Comparison of ENCODE assay signal across 8 mouse cellular contexts in the genomic region with DNA sequence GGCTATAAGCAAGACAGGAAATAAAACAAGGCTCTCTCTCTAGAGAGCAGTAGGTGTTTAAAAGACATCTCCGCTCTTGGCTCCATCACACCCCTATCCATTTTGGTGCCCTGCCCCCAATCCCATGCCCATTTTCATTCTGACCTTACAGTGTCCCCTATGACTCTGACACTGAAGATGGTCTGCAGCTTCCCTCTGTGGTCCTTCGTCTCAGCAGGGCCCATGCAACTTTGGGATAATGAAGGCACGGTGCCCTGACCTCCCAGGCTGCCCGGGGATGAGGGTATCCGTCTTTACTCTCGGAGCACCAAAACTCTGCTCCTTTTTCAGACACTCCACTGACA. TPM values are rescaled to one million over a fixed set of nuclear protein-coding genes. Genes with fewer than 3 reads are reported as not detected.
DNase-seq lines count a peak whose midpoint lies in the region; ATAC-seq and TF ChIP-seq lines count a peak whose summit lies in the region.

No protein-coding gene starts in this region.

- intact Hi-C loops in heart, postnatal 14 days (cut with DNase I), result no loop called here

- H3K4me2 ChIP-seq in heart, embryonic 11.5 days, result peak overlapping the region; percentile 83
- no peak overlapping the region; the same call in 1 of the 2 replicates for H3K4me2 ChIP-seq in limb, embryonic 15.5 days

- no peak for TF ChIP-seq POLR2A in spleen, adult 2 months (IDR thresholded peaks at IDR 0.05; ENCODE audit: low read depth, low read length)

- TF ChIP-seq CTCF in spleen, adult 2 months (IDR thresholded peaks at IDR 0.05; ENCODE audit: extremely low read depth, insufficient read depth, insufficient read length, insufficient replicate concordance), result no peak

- H3K9me3 ChIP-seq in heart, embryonic 11.5 days (replicated peaks; ENCODE audit: control insufficient read depth, low read length), result no peaks in the 10 kb centered on the region; the same call in 1 of the 2 replicates
- H3K9me3 ChIP-seq in limb, embryonic 15.5 days, result no peaks in the 10 kb centered on the region

- H3K4me3 ChIP-seq in heart, embryonic 11.5 days (ENCODE audit: low read depth, low read length), result no peak overlapping the region
- H3K4me3 ChIP-seq in spleen, adult 2 months (ENCODE audit: extremely low read depth, insufficient read depth, insufficient read length), result no peak overlapping the region
- H3K4me3 ChIP-seq in limb, embryonic 15.5 days, result peak overlapping the region; percentile 84; the same call in 1 of the 2 replicates

- H3K27ac ChIP-seq in heart, embryonic 11.5 days (ENCODE audit: low read depth, low read length), result no peak overlapping the region
- peak overlapping the region; percentile 89 for H3K27ac ChIP-seq in spleen, adult 2 months (ENCODE audit: insufficient read depth, low read length)
- H3K27ac ChIP-seq in limb, embryonic 15.5 days, result no peak overlapping the region

- no peaks in the 10 kb centered on the region for H3K36me3 ChIP-seq in heart, embryonic 11.5 days (ENCODE audit: control insufficient read depth, insufficient read depth, low read length)
- no peaks in the 10 kb centered on the region for H3K36me3 ChIP-seq in spleen, adult 2 months (ENCODE audit: control insufficient read depth, insufficient read depth, low read length)
- H3K36me3 ChIP-seq in limb, embryonic 15.5 days, result no peaks in the 10 kb centered on the region

- ATAC-seq in heart, embryonic 11.5 days (replicated peaks; ENCODE audit: insufficient number of reproducible peaks, low FRiP score, low TSS enrichment), result no peak
- ATAC-seq in limb, embryonic 15.5 days (ENCODE audit: insufficient number of reproducible peaks, low FRiP score, low TSS enrichment, low read depth), result no peak

- peaks cover 8% of the 10 kb centered on the region for H3K4me1 ChIP-seq in heart, embryonic 11.5 days (ENCODE audit: control insufficient read depth, insufficient read depth, low read length)
- peaks cover 14% of the 10 kb centered on the region; the same call in 1 of the 2 replicates for H3K4me1 ChIP-seq in spleen, adult 2 months (ENCODE audit: control insufficient read depth, insufficient read depth, insufficient read length)
- H3K4me1 ChIP-seq in limb, embryonic 15.5 days, result peaks cover 18% of the 10 kb centered on the region

- 74% methylated on average over 6 of the region's 6 CpGs for WGBS in heart, embryonic 11.5 days (ENCODE audit: insufficient replicate concordance)
- WGBS in spleen, adult 2 months, result 71% methylated on average over 6 of the region's 6 CpGs
- 78% methylated on average over 6 of the region's 6 CpGs for WGBS in limb, embryonic 15.5 days

- H3K27me3 ChIP-seq in heart, embryonic 11.5 days (ENCODE audit: control insufficient read depth, insufficient read depth, low read length), result no peaks in the 10 kb centered on the region
- H3K27me3 ChIP-seq in spleen, adult 2 months (ENCODE audit: control insufficient read depth, insufficient read depth, low read length), result no peaks in the 10 kb centered on the region
- no peaks in the 10 kb centered on the region for H3K27me3 ChIP-seq in limb, embryonic 15.5 days

- no peak for DNase-seq in heart, postnatal 14 days
- DNase-seq in spleen, adult 2 months (ENCODE audit: low read depth in 1 of 2, low spot score in 2 of 2), result no peak
- no peak for DNase-seq in spleen, postnatal 14 days (ENCODE audit: low spot score in 2 of 2)
- no peak for DNase-seq in B cell, adult 2 months
- no peak for DNase-seq in Muller cell, postnatal 12 days (ENCODE audit: inconsistent ontology term)
- no peak for DNase-seq in retina, embryonic 14.5 days (ENCODE audit: low spot score)

- H3K9ac ChIP-seq in heart, embryonic 11.5 days (ENCODE audit: low read depth, low read length), result no peak overlapping the region
- no peak overlapping the region for H3K9ac ChIP-seq in limb, embryonic 15.5 days

RNA-seq across cellular contexts. Expression of a gene that starts 0.7 kb away (rescaled TPM):
- 4.8 and 6.2 TPM in 2 replicates for polyA plus RNA-seq in heart, embryonic 11.5 days (2014; fragmentation: Nextera tagmentation; extraction: Ambion mirVana)
- 10 to 100 TPM; 41.0 to 45.9 TPM for total RNA-seq in heart, postnatal 14 days (2021)
- polyA plus RNA-seq in spleen, adult 2 months (2012; rRNA removed), result 36.1 and 45.6 TPM in 2 replicates
- polyA plus RNA-seq in limb, embryonic 15.5 days (2015; fragmentation: Nextera tagmentation; extraction: Ambion mirVana), result 13.1 and 13.4 TPM in 2 replicates

RNA-seq across cellular contexts. Expression of a gene that starts 54.7 kb away (rescaled TPM):
- 4.7 and 5.6 TPM in 2 replicates for polyA plus RNA-seq in heart, embryonic 11.5 days (2014; fragmentation: Nextera tagmentation; extraction: Ambion mirVana)
- 10 to 100 TPM; 44.8 to 49.3 TPM for total RNA-seq in heart, postnatal 14 days (2021)
- polyA plus RNA-seq in spleen, adult 2 months (2012; rRNA removed), result 5.9 and 8.1 TPM in 2 replicates
- 24.6 and 27.1 TPM in 2 replicates for polyA plus RNA-seq in limb, embryonic 15.5 days (2015; fragmentation: Nextera tagmentation; extraction: Ambion mirVana)
